Mouse (Mus musculus) testis, postnatal 14 days (tissue): ENCODE measurements around the gene Arhgef25.
"Not testable (repeated sequence)": the region's sequence is repeated elsewhere in the genome, so short reads cannot be mapped to it uniquely, and the experiment has no call there.

Experiments used
- DNase-seq: peaks from one replicate; pipeline ENCODE4 v3.0.0; 2021; ENCODE audit warnings: low spot score

Arhgef25 gene

DNA sequence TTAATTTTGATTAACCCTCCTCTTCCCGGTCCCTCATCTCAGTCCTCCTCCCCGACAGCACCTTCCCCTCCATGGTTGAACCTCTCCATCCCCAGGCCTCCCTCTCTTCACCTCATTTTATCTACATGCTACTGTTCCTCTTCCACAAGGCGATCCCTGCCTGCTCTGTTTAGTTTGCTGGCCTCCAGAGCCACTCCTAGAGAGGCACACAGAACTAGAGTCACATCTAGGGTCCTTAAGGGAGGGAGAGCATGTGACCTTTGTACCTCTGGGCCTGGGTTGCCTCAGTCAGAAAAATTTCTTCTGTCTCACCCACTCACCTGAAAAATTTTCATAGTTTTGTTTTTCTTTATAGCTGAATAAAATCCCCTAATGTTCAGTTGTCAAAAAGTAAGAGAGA lies 52.0 kb downstream of the Arhgef25 start:
- DNase-seq, result no peak

DNA sequence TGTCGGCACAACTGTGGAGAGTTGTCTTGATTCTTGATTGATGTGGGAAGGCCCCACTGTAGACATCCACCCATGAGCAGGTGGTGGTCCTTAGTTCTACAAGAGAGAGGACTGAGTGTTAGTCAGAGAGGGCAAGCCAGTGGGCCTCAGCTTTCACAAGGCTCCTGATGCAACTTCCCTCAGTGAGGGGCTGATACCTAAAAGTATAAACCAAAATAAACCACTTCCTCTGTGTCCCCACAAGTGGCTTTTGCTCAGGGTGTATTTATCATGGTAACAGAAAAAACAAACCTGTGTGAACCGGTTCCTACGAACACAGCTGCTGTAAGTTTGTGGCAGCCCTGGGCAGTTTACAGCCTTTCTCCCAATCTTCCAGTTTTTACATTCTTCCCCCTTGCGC lies 53.4 kb downstream of the Arhgef25 start:
- no peak for DNase-seq

DNA sequence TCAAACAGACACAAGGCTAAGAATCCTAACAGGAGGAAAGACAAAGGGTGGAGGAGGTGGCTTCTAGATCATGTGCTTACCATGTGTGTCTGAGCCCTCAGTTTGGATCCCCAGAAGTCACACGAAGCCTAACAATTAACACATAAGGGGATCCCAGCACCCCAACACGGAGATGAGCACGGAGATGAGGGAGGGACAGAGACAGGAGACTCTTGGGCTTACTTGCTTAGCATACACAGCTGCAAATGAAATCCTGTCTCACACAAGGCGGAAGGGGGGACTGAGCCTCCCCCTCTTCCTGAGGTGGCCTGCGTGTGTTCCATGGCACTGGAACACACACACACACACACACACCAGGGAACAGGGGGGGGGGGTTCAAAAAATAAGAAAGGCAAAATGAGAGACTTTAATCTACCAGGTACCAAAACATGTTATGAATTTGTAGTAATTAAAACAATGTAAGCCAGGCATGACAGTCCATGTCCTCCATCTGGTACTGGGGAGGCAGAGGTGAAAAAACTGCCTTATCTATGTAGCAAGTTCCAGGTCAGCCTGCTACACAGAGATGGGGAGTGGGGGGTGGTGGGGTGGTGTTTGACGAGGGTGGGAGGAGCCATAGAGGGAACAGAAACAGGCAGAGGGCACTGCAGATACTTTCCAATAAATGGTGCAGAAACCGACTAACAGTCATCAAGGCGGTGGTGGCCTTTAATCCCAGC lies 54.6 kb downstream of the Arhgef25 start:
- no peak for DNase-seq

DNA sequence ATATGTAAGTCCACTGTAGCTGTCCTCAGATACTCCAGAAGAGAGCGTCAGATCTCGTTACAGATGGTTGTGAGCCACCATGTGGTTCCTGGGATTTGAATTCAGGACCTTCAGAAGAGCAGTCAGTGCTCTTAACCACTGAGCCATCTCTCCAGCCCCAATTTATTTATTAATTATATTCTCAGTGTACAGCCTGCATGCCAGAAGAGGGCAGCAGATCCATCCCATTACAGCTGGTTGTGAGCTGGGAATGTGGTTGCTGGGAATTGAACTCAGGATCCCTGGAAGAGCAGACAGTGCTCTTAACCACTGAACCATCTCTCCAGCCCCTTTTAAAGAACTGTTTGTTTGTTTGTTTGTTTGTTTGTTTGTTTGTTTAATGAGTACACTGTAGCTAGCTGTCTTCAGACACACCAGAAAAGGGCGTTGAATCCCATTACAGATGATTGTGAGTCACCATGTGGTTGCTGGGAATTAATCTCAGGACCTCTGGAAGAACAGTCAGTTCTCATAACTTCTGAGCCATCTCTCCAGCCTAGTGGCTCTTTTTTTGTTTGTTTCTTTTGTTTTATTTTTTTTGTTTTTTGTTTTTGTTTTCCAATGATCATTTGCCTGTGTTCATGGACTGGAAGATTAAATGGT lies 55.4 kb downstream of the Arhgef25 start:
- DNase-seq, result not testable (repeated sequence)
